Mouse (Mus musculus) forebrain, embryonic 12.5 days (tissue): Measurements from ENCODE around the gene Ppip5k2. TPM values are rescaled to one million over a fixed set of nuclear protein-coding genes. Genes with fewer than 3 reads are reported as not detected.

ENCODE experiments used
- ATAC-seq: fragments of 200-750 bp; cut with Nextera tagmentation; 2 replicates; pipeline ENCODE4 v1.8.0; 2017; ENCODE audit warnings: moderate TSS enrichment; ENCODE audit not compliant: low FRiP score
- H3K27ac ChIP-seq: fragments of 300-500 bp; sonication (generic); 2 replicates; pipeline ENCODE4 v1.5.1; 2016; ENCODE audit warnings: mild to moderate bottlenecking
- H3K27me3 ChIP-seq: fragments of 300-500 bp; sonication (generic); 2 replicates; pipeline ENCODE4 v1.6.1; 2016; ENCODE audit warnings: mild to moderate bottlenecking
- H3K36me3 ChIP-seq: fragments of 300-500 bp; sonication (generic); replicated peaks from 2 replicates; pipeline ENCODE4 v1.6.1; 2016; ENCODE audit warnings: mild to moderate bottlenecking
- H3K4me1 ChIP-seq: fragments of 300-500 bp; sonication (generic); 2 replicates; pipeline ENCODE4 v1.6.1; 2016
- H3K4me2 ChIP-seq: fragments of 300-500 bp; sonication (generic); 2 replicates; pipeline ENCODE4 v1.6.1; 2016; ENCODE audit warnings: mild to moderate bottlenecking, moderate library complexity
- H3K4me3 ChIP-seq: fragments of 300-500 bp; sonication (generic); replicated peaks from 2 replicates; pipeline ENCODE4 v1.5.1; 2016; ENCODE audit warnings: mild to moderate bottlenecking
- H3K9ac ChIP-seq: fragments of 300-500 bp; sonication (generic); 2 replicates; pipeline ENCODE4 v1.6.1; 2016; ENCODE audit warnings: mild to moderate bottlenecking
- H3K9me3 ChIP-seq: fragments of 300-500 bp; sonication (generic); 2 replicates; pipeline ENCODE4 v1.6.1; 2016
- WGBS: fragments of 180-500 bp; shearing (Covaris S2); methylation state at CpG from one replicate; pipeline ENCODE4 v1.1.7; 2016; 5-methylcytosine and 5-hydroxymethylcytosine counted together
- polyA plus RNA-seq: library from polyadenylated mRNA; unstranded; fragments of >200 nt; fragmentation: Nextera tagmentation; extraction: Ambion mirVana; gene quantifications from 2 replicates; pipeline ENCODE4 v1.2.1, GENCODE M21; 2016

Ppip5k2 gene
- polyA plus RNA-seq, 1 experiment from 2014 or later = 56.9 TPM

- no peak overlapping the region for H3K9ac ChIP-seq
- no peaks in the 10 kb centered on the region for H3K9me3 ChIP-seq
- 25% methylated on average over 3 of the region's 3 CpGs for WGBS
Observed at GRCm38 (mm10) chr1:97688756-97689155, 81.5 kb downstream of the Ppip5k2 start.

GRCm38 (mm10) chr1:97676526-97677177, 93.6 kb downstream of the Ppip5k2 start:
- no peaks in the 10 kb centered on the region for H3K27me3 ChIP-seq
- H3K9me3 ChIP-seq = no peaks in the 10 kb centered on the region
- H3K36me3 ChIP-seq = no peaks in the 10 kb centered on the region
- ATAC-seq = no peak
- H3K4me1 ChIP-seq = no peaks in the 10 kb centered on the region
- WGBS = 83% methylated on average over 4 of the region's 4 CpGs
- H3K27ac ChIP-seq = no peak overlapping the region
- H3K9ac ChIP-seq = no peak overlapping the region
- H3K4me3 ChIP-seq = no peak overlapping the region
- H3K4me2 ChIP-seq = no peak overlapping the region

More at GRCm38 (mm10) chr1:97688756-97689155, 81.5 kb downstream of the Ppip5k2 start:
- Histone ChIP-seq H3K27me3 (no peaks in the 10 kb centered on the region), H3K4me1 (no peaks in the 10 kb centered on the region), H3K4me3 (no peak overlapping the region), H3K36me3 (no peaks in the 10 kb centered on the region), H3K4me2 (no peak overlapping the region), H3K27ac (no peak overlapping the region)
- ATAC-seq = peak; percentile 84; the same call in 1 of the 2 replicates

- H3K27me3 ChIP-seq = no peaks in the 10 kb centered on the region
- WGBS = 81% methylated on average over 2 of the region's 2 CpGs
- H3K9ac ChIP-seq = no peak overlapping the region
- H3K36me3 ChIP-seq = no peaks in the 10 kb centered on the region
- no peak overlapping the region for H3K4me3 ChIP-seq
- H3K9me3 ChIP-seq = no peaks in the 10 kb centered on the region
- H3K4me2 ChIP-seq = no peak overlapping the region
- H3K4me1 ChIP-seq = no peaks in the 10 kb centered on the region
- no peak for ATAC-seq
- H3K27ac ChIP-seq = no peak overlapping the region
Observed at GRCm38 (mm10) chr1:97676115-97676514, 94.1 kb downstream of the Ppip5k2 start.

- Histone ChIP-seq H3K9ac (no peak overlapping the region), H3K27ac (no peak overlapping the region), H3K9me3 (no peaks in the 10 kb centered on the region), H3K36me3 (no peaks in the 10 kb centered on the region), H3K4me1 (no peaks in the 10 kb centered on the region), H3K27me3 (no peaks in the 10 kb centered on the region), H3K4me3 (no peak overlapping the region), H3K4me2 (no peak overlapping the region)
- no peak for ATAC-seq
- WGBS = 77% methylated on average over 2 of the region's 2 CpGs
Observed at GRCm38 (mm10) chr1:97672849-97673248, 97.4 kb downstream of the Ppip5k2 start.

GRCm38 (mm10) chr1:97667288-97667687, 102.9 kb downstream of the Ppip5k2 start:
- Histone ChIP-seq H3K4me2 (no peak overlapping the region), H3K36me3 (no peaks in the 10 kb centered on the region), H3K27me3 (no peaks in the 10 kb centered on the region), H3K9me3 (no peaks in the 10 kb centered on the region), H3K9ac (no peak overlapping the region), H3K4me1 (peaks cover 4% of the 10 kb centered on the region), H3K27ac (no peak overlapping the region), H3K4me3 (no peak overlapping the region)
- WGBS = 90% methylated on average over 1 of the region's 1 CpGs
- no peak for ATAC-seq

- Histone ChIP-seq H3K27ac (peak overlapping the region; percentile 97), H3K4me1 (peaks cover 29% of the 10 kb centered on the region), H3K9ac (peak overlapping the region; percentile 94), H3K27me3 (no peaks in the 10 kb centered on the region), H3K36me3 (no peaks in the 10 kb centered on the region), H3K4me2 (peak overlapping the region; percentile 62), H3K4me3 (peak overlapping the region; percentile 91), H3K9me3 (no peaks in the 10 kb centered on the region)
- no peak; the same call in 1 of the 2 replicates for ATAC-seq
- WGBS = 21% methylated on average over 7 of the region's 7 CpGs
Observed at GRCm38 (mm10) chr1:97662324-97662723, 107.9 kb downstream of the Ppip5k2 start.

GRCm38 (mm10) chr1:97661406-97662241, 108.6 kb downstream of the Ppip5k2 start, which contains the start of gene D1Ertd622e:
D1Ertd622e (minus strand) TSS chr1:97662074.
- peak; percentile 92 for ATAC-seq
- peak within 1 kb of the TSS; percentile 97 for H3K27ac ChIP-seq
- peak within 1 kb of the TSS; percentile 91 for H3K4me3 ChIP-seq
- no peaks in the 10 kb centered on the region for H3K9me3 ChIP-seq
- peak within 1 kb of the TSS; percentile 94 for H3K9ac ChIP-seq
- peaks cover 36% of the 10 kb centered on the region for H3K4me1 ChIP-seq
- peak within 1 kb of the TSS; percentile 62 for H3K4me2 ChIP-seq
- under 1% methylated on average over 64 of the region's 106 CpGs for WGBS
- H3K27me3 ChIP-seq = no peaks in the 10 kb centered on the region
- no peaks in the 10 kb centered on the region for H3K36me3 ChIP-seq

GRCm38 (mm10) chr1:97660687-97661405, 109.4 kb downstream of the Ppip5k2 start:
- WGBS = under 1% methylated on average over 87 of the region's 93 CpGs
- ATAC-seq = peak; percentile 9
- peaks cover 43% of the 10 kb centered on the region for H3K4me1 ChIP-seq

GRCm38 (mm10) chr1:97659405-97659804, 110.8 kb downstream of the Ppip5k2 start:
- Histone ChIP-seq H3K4me1 (peaks cover 56% of the 10 kb centered on the region), H3K36me3 (no peaks in the 10 kb centered on the region), H3K4me2 (peak overlapping the region; percentile 62), H3K4me3 (peak overlapping the region; percentile 91), H3K27me3 (no peaks in the 10 kb centered on the region), H3K27ac (no peak overlapping the region), H3K9me3 (no peaks in the 10 kb centered on the region), H3K9ac (peak overlapping the region; percentile 94)
- ATAC-seq = no peak
- WGBS = 24% methylated on average over 7 of the region's 7 CpGs

More at GRCm38 (mm10) chr1:97660687-97661405, 109.4 kb downstream of the Ppip5k2 start:
- peak overlapping the region; percentile 62 for H3K4me2 ChIP-seq
- H3K27ac ChIP-seq = peak overlapping the region; percentile 97
- no peaks in the 10 kb centered on the region for H3K27me3 ChIP-seq
- H3K9me3 ChIP-seq = no peaks in the 10 kb centered on the region
- peak overlapping the region; percentile 91 for H3K4me3 ChIP-seq
- peak overlapping the region; percentile 94 for H3K9ac ChIP-seq
- H3K36me3 ChIP-seq = no peaks in the 10 kb centered on the region

GRCm38 (mm10) chr1:97657786-97658185, 112.4 kb downstream of the Ppip5k2 start:
- no peaks in the 10 kb centered on the region for H3K9me3 ChIP-seq
- ATAC-seq = no peak
- no peak overlapping the region; the same call in 1 of the 2 replicates for H3K4me3 ChIP-seq
- H3K4me1 ChIP-seq = peaks cover 70% of the 10 kb centered on the region
- H3K4me2 ChIP-seq = peak overlapping the region; percentile 32; the same call in 1 of the 2 replicates
- H3K36me3 ChIP-seq = no peaks in the 10 kb centered on the region
- no peak overlapping the region for H3K27ac ChIP-seq
- H3K27me3 ChIP-seq = no peaks in the 10 kb centered on the region
- WGBS = 77% methylated on average over 2 of the region's 2 CpGs
- peak overlapping the region; percentile 42 for H3K9ac ChIP-seq

GRCm38 (mm10) chr1:97657201-97657600, 113.0 kb downstream of the Ppip5k2 start:
- H3K36me3 ChIP-seq = no peaks in the 10 kb centered on the region
- no peak overlapping the region for H3K27ac ChIP-seq
- peaks cover 67% of the 10 kb centered on the region for H3K4me1 ChIP-seq
- no peaks in the 10 kb centered on the region for H3K9me3 ChIP-seq
- H3K4me2 ChIP-seq = peak overlapping the region; percentile 8; the same call in 1 of the 2 replicates
- WGBS = 85% methylated on average over 2 of the region's 2 CpGs
- H3K4me3 ChIP-seq = no peak overlapping the region
- no peak for ATAC-seq
- no peak overlapping the region for H3K9ac ChIP-seq
- no peaks in the 10 kb centered on the region for H3K27me3 ChIP-seq
